Mouse (Mus musculus): ENCODE measurements around the gene Chst15.

Gene Chst15

GRCm38 (mm10) chr7:132317036-132317541 is at the start of gene Chst15:
TSS of gene Chst15 (minus strand) at chr7:132317228.
- peak; percentile 83 for DNase-seq (ENCODE audit: low spot score)

- peak; percentile 67 for DNase-seq (ENCODE audit: low spot score)
Measured at GRCm38 (mm10) chr7:132365703-132366384, 48.8 kb upstream of the Chst15 start.

GRCm38 (mm10) chr7:132365111-132365510 is 48.1 kb upstream of the Chst15 start:
- peak; percentile 33 for DNase-seq (ENCODE audit: low spot score)

GRCm38 (mm10) chr7:132364506-132364905 is 47.5 kb upstream of the Chst15 start:
- DNase-seq (ENCODE audit: low spot score), result peak; percentile 20

- DNase-seq (ENCODE audit: low spot score), result no peak
Measured at GRCm38 (mm10) chr7:132360336-132360735, 43.3 kb upstream of the Chst15 start.

GRCm38 (mm10) chr7:132358709-132359108 is 41.7 kb upstream of the Chst15 start:
- DNase-seq (ENCODE audit: low spot score), result no peak

GRCm38 (mm10) chr7:132358250-132358649 is 41.2 kb upstream of the Chst15 start:
- DNase-seq (ENCODE audit: low spot score), result no peak

GRCm38 (mm10) chr7:132357841-132358237 is 40.8 kb upstream of the Chst15 start:
- DNase-seq (ENCODE audit: low spot score), result no peak

- no peak for DNase-seq (ENCODE audit: low spot score)
Measured at GRCm38 (mm10) chr7:132356881-132357840, 40.1 kb upstream of the Chst15 start.

GRCm38 (mm10) chr7:132356185-132356584 is 39.2 kb upstream of the Chst15 start:
- peak; percentile 47 for DNase-seq (ENCODE audit: low spot score)

GRCm38 (mm10) chr7:132355767-132356166 is 38.7 kb upstream of the Chst15 start:
- DNase-seq (ENCODE audit: low spot score), result no peak

- DNase-seq (ENCODE audit: low spot score), result no peak
Measured at GRCm38 (mm10) chr7:132349075-132349572, 32.1 kb upstream of the Chst15 start.

- no peak for DNase-seq (ENCODE audit: low spot score)
Measured at GRCm38 (mm10) chr7:132347273-132348045, 30.4 kb upstream of the Chst15 start.

- DNase-seq (ENCODE audit: low spot score), result no peak
Measured at GRCm38 (mm10) chr7:132345526-132346070, 28.6 kb upstream of the Chst15 start.

- no peak for DNase-seq (ENCODE audit: low spot score)
Measured at GRCm38 (mm10) chr7:132344606-132345005, 27.6 kb upstream of the Chst15 start.

- DNase-seq (ENCODE audit: low spot score), result no peak
Measured at GRCm38 (mm10) chr7:132343900-132344299, 26.9 kb upstream of the Chst15 start.

- no peak for DNase-seq (ENCODE audit: low spot score)
Measured at GRCm38 (mm10) chr7:132343146-132343545, 26.1 kb upstream of the Chst15 start.

- DNase-seq (ENCODE audit: low spot score), result no peak
Measured at GRCm38 (mm10) chr7:132339041-132339839, 22.2 kb upstream of the Chst15 start.

- DNase-seq (ENCODE audit: low spot score), result no peak
Measured at GRCm38 (mm10) chr7:132338350-132338749, 21.3 kb upstream of the Chst15 start.

- DNase-seq (ENCODE audit: low spot score), result no peak
Measured at GRCm38 (mm10) chr7:132337268-132337917, 20.4 kb upstream of the Chst15 start.
